Mouse (Mus musculus) C2C12 (cell line): ENCODE results near the gene Mtmr3.

Experiments
- CEBPB ChIP-seq: IDR thresholded peaks from one replicate; pipeline ENCODE4 v1.6.1; 2011; ENCODE audit warnings: low read depth, mild to moderate bottlenecking, control low read depth, moderate library complexity
- CTCF ChIP-seq: IDR thresholded peaks from one replicate; pipeline ENCODE4 v1.5.1; 2011; ENCODE audit not compliant: control insufficient read depth, insufficient read depth, insufficient read length

DNA sequence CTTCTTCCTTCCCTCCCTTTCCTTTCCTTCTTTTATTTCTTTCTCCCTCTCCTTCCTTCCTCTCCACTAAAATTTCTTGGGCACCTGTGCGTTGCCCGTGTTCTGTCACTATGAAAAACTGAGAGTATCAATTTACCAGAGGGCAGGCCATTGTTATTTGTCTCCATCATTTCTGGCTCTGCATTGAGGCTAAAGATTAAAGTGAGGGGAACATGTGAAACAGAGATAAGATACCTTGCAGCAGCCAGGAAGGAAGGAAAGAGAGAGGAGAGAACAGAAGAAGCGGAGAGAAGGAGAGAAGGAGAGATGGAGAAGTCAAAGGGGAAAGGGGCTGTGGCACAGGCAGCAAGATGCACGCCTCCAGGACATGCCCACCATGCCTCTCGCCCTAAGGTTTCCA, 39.7 kb upstream of the Mtmr3 start:
- TF ChIP-seq CEBPB (no peak), CTCF (no peak)
